29 mouse cellular contexts compared by ENCODE assay signal in the genomic region with DNA sequence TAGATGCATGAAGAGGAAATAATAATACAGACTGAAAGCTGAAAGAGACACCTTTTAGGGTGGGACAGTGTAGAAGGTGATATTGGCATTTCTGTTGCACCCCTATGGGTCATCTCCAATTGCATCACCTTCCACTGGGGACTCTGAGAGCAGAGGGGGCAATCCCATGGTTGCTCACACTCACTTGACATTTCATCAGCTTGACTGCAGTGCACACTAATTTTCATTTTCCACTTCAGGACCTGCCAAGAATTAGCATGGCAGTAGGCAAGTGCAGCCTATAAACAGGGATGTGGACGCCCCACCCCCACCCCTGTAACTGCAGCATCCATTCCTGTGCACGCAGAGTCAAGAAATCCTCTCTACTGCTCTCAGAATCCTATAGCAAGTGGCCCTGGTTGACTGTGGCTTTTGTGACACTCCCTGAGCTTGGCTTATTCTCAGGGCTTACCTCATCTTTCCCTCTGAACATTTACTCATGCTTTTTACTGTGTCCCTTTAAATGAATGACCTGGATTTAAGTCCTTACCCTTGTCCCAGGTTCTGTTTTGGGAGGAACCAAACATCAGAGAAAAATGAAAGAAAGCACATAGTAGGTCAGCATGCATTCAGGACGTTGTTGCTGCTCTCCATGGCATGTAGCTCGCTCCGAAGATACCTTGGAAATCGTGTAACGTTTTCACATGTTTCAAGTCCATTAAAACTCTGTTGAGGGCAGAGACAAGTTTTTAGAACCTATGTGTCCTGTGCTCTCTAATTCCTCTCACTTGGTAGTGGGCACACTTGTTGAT.
"Had no signal": no experiment of that assay in that cellular context is flagged by ENCODE, and none has a peak within 500 bp of the region (broad histone marks: within the 10 kb centered on the region; RNA-seq: fewer than 3 reads in every experiment).

No protein-coding gene starts in this region.

- H3K9me3 ChIP-seq: limb, embryonic 10.5 days; limb, embryonic 12.5 days; limb, embryonic 13.5 days; limb, embryonic 15.5 days; liver, embryonic 12.5 days; liver, embryonic 13.5 days; liver, embryonic 15.5 days; lung, embryonic 15.5 days; megakaryocyte, embryonic 14.5 days; midbrain, embryonic 10.5 days; midbrain, embryonic 12.5 days; midbrain, embryonic 13.5 days; midbrain, embryonic 15.5 days had no signal

- H3K27ac ChIP-seq: limb, embryonic 10.5 days; limb, embryonic 12.5 days; limb, embryonic 13.5 days; limb, embryonic 15.5 days; liver, embryonic 12.5 days; liver, embryonic 13.5 days; liver, embryonic 14.5 days; liver, embryonic 15.5 days; lung, embryonic 15.5 days; macrophage; midbrain, embryonic 10.5 days; midbrain, embryonic 12.5 days; midbrain, embryonic 13.5 days; midbrain, embryonic 15.5 days had no signal

- H3K4me2 ChIP-seq: limb, embryonic 12.5 days; limb, embryonic 13.5 days; limb, embryonic 15.5 days; liver, embryonic 11.5 days; liver, embryonic 12.5 days; liver, embryonic 13.5 days; liver, embryonic 15.5 days; lung, embryonic 14.5 days; lung, embryonic 15.5 days; midbrain, embryonic 11.5 days; midbrain, embryonic 12.5 days; midbrain, embryonic 13.5 days; midbrain, embryonic 15.5 days had no signal

- H3K36me3 ChIP-seq: limb, embryonic 10.5 days; limb, embryonic 12.5 days; limb, embryonic 13.5 days; limb, embryonic 15.5 days; liver, embryonic 12.5 days; liver, embryonic 13.5 days; liver, embryonic 15.5 days; lung, embryonic 15.5 days; midbrain, embryonic 10.5 days; midbrain, embryonic 12.5 days; midbrain, embryonic 13.5 days; midbrain, embryonic 15.5 days had no signal

- H3K9ac ChIP-seq: limb, embryonic 12.5 days; limb, embryonic 13.5 days; limb, embryonic 15.5 days; liver, embryonic 12.5 days; liver, embryonic 13.5 days; liver, embryonic 14.5 days; liver, embryonic 15.5 days; liver, postnatal 0 days; lung, embryonic 14.5 days; lung, embryonic 15.5 days; midbrain, embryonic 12.5 days; midbrain, embryonic 13.5 days; midbrain, embryonic 15.5 days had no signal

- H3K4me3 ChIP-seq: limb, embryonic 10.5 days; limb, embryonic 12.5 days; limb, embryonic 13.5 days; limb, embryonic 15.5 days; liver, embryonic 12.5 days; liver, embryonic 13.5 days; liver, embryonic 15.5 days; lung, embryonic 15.5 days; megakaryocyte, embryonic 14.5 days; midbrain, embryonic 10.5 days; midbrain, embryonic 12.5 days; midbrain, embryonic 13.5 days; midbrain, embryonic 15.5 days; myocyte had no signal

- H3K4me1 ChIP-seq: limb, embryonic 10.5 days; limb, embryonic 12.5 days; limb, embryonic 13.5 days; limb, embryonic 15.5 days; liver, embryonic 12.5 days; liver, embryonic 13.5 days; liver, embryonic 15.5 days; lung, embryonic 15.5 days; megakaryocyte, embryonic 14.5 days; midbrain, embryonic 10.5 days; midbrain, embryonic 12.5 days; midbrain, embryonic 13.5 days; midbrain, embryonic 15.5 days had no signal

- H3K27me3 ChIP-seq: limb, embryonic 12.5 days; limb, embryonic 13.5 days; limb, embryonic 15.5 days; liver, embryonic 12.5 days; liver, embryonic 13.5 days; liver, embryonic 15.5 days; lung, embryonic 15.5 days; megakaryocyte, embryonic 14.5 days; midbrain, embryonic 12.5 days; midbrain, embryonic 13.5 days; midbrain, embryonic 15.5 days had no signal

- DNase-seq: left cerebral cortex, postnatal 4 days; liver; liver, embryonic 13.5 days; liver, postnatal 0 days; lung, adult 18-20 months; lung, adult 2 months; lung, embryonic 14.5 days; lung, postnatal 10 days; lung, postnatal 14 days; lung, postnatal 36 days; lung, postnatal 4 days; midbrain, embryonic 14.5 days had no signal
